ENCODE assay signal across 21 mouse cellular contexts in genomic region chr19:53003554-53004365, GRCm38 (mm10). TPM values are rescaled to one million over a fixed set of nuclear protein-coding genes. Genes with fewer than 3 reads are reported as not detected.
DNase-seq lines count a peak whose midpoint lies in the region; ATAC-seq and TF ChIP-seq lines count a peak whose summit lies in the region.
"Had no signal": no experiment of that assay in that cellular context is flagged by ENCODE, and none has a peak within 500 bp of the region (broad histone marks: within the 10 kb centered on the region; RNA-seq: fewer than 3 reads in every experiment).

No protein-coding gene starts in this region.

- peak; percentile 88 for ATAC-seq in liver, postnatal 0 days
- ATAC-seq: CD4-positive, CD25-positive, alpha-beta regulatory T cell, adult 4 months; hindbrain, postnatal 0 days had no signal

- peaks cover 83% of the 10 kb centered on the region for H3K36me3 ChIP-seq in liver, postnatal 0 days (replicated peaks; ENCODE audit: insufficient read depth, low read length)

- no peak overlapping the region for H3K4me2 ChIP-seq in liver, postnatal 0 days (ENCODE audit: low read depth, low read length)
- H3K4me2 ChIP-seq: embryonic facial prominence, embryonic 13.5 days had no signal

- H3K9me3 ChIP-seq in liver, postnatal 0 days (ENCODE audit: low read length): no peaks in the 10 kb centered on the region
- H3K9me3 ChIP-seq: embryonic facial prominence, embryonic 13.5 days; forebrain, embryonic 10.5 days; hindbrain, embryonic 10.5 days; limb, embryonic 10.5 days; midbrain, embryonic 10.5 days had no signal

- WGBS in liver, postnatal 0 days (ENCODE audit: insufficient replicate concordance): 71% methylated on average over 22 of the region's 22 CpGs

- no peak overlapping the region for H3K4me3 ChIP-seq in liver, postnatal 0 days (ENCODE audit: low read depth, low read length)
- H3K4me3 ChIP-seq: embryonic facial prominence, embryonic 13.5 days; forebrain, embryonic 10.5 days; hindbrain, embryonic 10.5 days; left cerebral cortex, adult 2 months; limb, embryonic 10.5 days; midbrain, embryonic 10.5 days had no signal

- no peak for TF ChIP-seq CTCF in liver, postnatal 0 days (IDR thresholded peaks at IDR 0.05; ENCODE audit: low read depth)

- DNase-seq in heart, adult 11 months: peak; percentile 77
- no peak for DNase-seq in heart, postnatal 36 days
- peak; percentile 68 for DNase-seq in c-Kit-positive CD71-positive TER-119-negative erythroid progenitor cells, embryonic 14.5 days (ENCODE audit: low read depth)
- DNase-seq in liver: peak; percentile 78
- peak; percentile 38 for DNase-seq in liver, postnatal 0 days
- no peak for DNase-seq in urinary bladder, adult 2 months (ENCODE audit: low spot score)
- no peak for DNase-seq in neural tube, embryonic 10.5 days (ENCODE audit: extremely low spot score, low spot score)
- no peak for DNase-seq in frontal cortex, postnatal 14 days (ENCODE audit: low spot score in 2 of 2)
- DNase-seq: adrenal gland, postnatal 25 days; cerebellum, adult 9-11 months; kidney, adult 2 months; kidney, postnatal 14 days; lung, adult 18-20 months had no signal

- H3K27ac ChIP-seq in liver, postnatal 0 days (ENCODE audit: low read depth): peak overlapping the region; percentile 72
- H3K27ac ChIP-seq: embryonic facial prominence, embryonic 13.5 days; forebrain, embryonic 10.5 days; hindbrain, embryonic 10.5 days; hindbrain, postnatal 0 days; left cerebral cortex, adult 2 months; limb, embryonic 10.5 days; midbrain, embryonic 10.5 days had no signal

- intact Hi-C loops in heart, postnatal 36 days (cut with DNase I): no loop called here

- H3K9ac ChIP-seq in liver, postnatal 0 days (replicated peaks): no peak overlapping the region
- H3K9ac ChIP-seq: embryonic facial prominence, embryonic 13.5 days had no signal

- H3K4me1 ChIP-seq in liver, postnatal 0 days (ENCODE audit: insufficient read depth): peaks cover 13% of the 10 kb centered on the region

- no peaks in the 10 kb centered on the region for H3K27me3 ChIP-seq in liver, postnatal 0 days (ENCODE audit: insufficient read depth, low read length)
- H3K27me3 ChIP-seq: embryonic facial prominence, embryonic 13.5 days had no signal

- TF ChIP-seq EP300 in liver, postnatal 0 days (IDR thresholded peaks at IDR 0.05; ENCODE audit: low read depth): peak; percentile 86

RNA-seq across cellular contexts. Expression of gene Xpnpep1, which starts 36.3 kb away (rescaled TPM):
- total RNA-seq in heart, postnatal 36 days (2021): 10 to 100 TPM; 79.1 to 85.7 TPM
- 55.4 and 62.0 TPM in 2 replicates for polyA plus RNA-seq in liver, postnatal 0 days (2015; fragmentation: Nextera tagmentation; extraction: Ambion mirVana)
- polyA plus RNA-seq in urinary bladder, adult 2 months (2012; rRNA removed): 58.0 and 68.6 TPM in 2 replicates

Comparison
In these comparisons a context has a peak if more than half of its experiments do, and no peak if none do; other contexts are left out.
1. DNase-seq: peak in heart, adult 11 months (single experiment), c-Kit-positive CD71-positive TER-119-negative erythroid progenitor cells, embryonic 14.5 days (single experiment), liver (single experiment) and liver, postnatal 0 days (single experiment); none in heart, postnatal 36 days (0 of 2), urinary bladder, adult 2 months (single experiment), neural tube, embryonic 10.5 days (single experiment) and frontal cortex, postnatal 14 days (0 of 2).